Mouse (Mus musculus) embryo, embryonic 10 days (tissue): Measurements from ENCODE around the gene Yeats2.
"Not testable (repeated sequence)": the region's sequence is repeated elsewhere in the genome, so short reads cannot be mapped to it uniquely, and the experiment has no call there.

Source experiments
- DNase-seq: peaks from one replicate; pipeline ENCODE4 v3.0.0-alpha.2; 2015; ENCODE audit warnings: low spot score

Yeats2 gene

GRCm38 (mm10) chr16:20140772-20141531 lies at the start of gene Yeats2:
Gene Yeats2, plus strand, starts transcription at chr16:20141063.
- DNase-seq = peak; percentile 88

- DNase-seq = peak; percentile 28
Observed at GRCm38 (mm10) chr16:20095966-20096365, 44.9 kb upstream of the Yeats2 start.

GRCm38 (mm10) chr16:20097069-20097710 lies 43.7 kb upstream of the Yeats2 start, which contains the start of gene Klhl24:
Gene Klhl24, plus strand, starts transcription at chr16:20097542.
- DNase-seq = peak; percentile 96

GRCm38 (mm10) chr16:20097711-20098374 lies 43.0 kb upstream of the Yeats2 start:
- DNase-seq = peak; percentile 92

- no peak for DNase-seq
Observed at GRCm38 (mm10) chr16:20098375-20098727, 42.5 kb upstream of the Yeats2 start.

GRCm38 (mm10) chr16:20098866-20099629 lies 41.8 kb upstream of the Yeats2 start:
- DNase-seq = no peak

- no peak for DNase-seq
Observed at GRCm38 (mm10) chr16:20106996-20107395, 33.9 kb upstream of the Yeats2 start.

- no peak for DNase-seq
Observed at GRCm38 (mm10) chr16:20108961-20109360, 31.9 kb upstream of the Yeats2 start.

- DNase-seq = no peak
Observed at GRCm38 (mm10) chr16:20112649-20113048, 28.2 kb upstream of the Yeats2 start.

- DNase-seq = no peak
Observed at GRCm38 (mm10) chr16:20116069-20116468, 24.8 kb upstream of the Yeats2 start.

- DNase-seq = not testable (repeated sequence)
Observed at GRCm38 (mm10) chr16:20126319-20126883, 14.5 kb upstream of the Yeats2 start.

- no peak for DNase-seq
Observed at GRCm38 (mm10) chr16:20130397-20130796, 10.5 kb upstream of the Yeats2 start.

GRCm38 (mm10) chr16:20144568-20144967 lies 3.7 kb downstream of the Yeats2 start:
- no peak for DNase-seq

GRCm38 (mm10) chr16:20151991-20152390 lies 11.1 kb downstream of the Yeats2 start:
- DNase-seq = no peak

- no peak for DNase-seq
Observed at GRCm38 (mm10) chr16:20153742-20154141, 12.9 kb downstream of the Yeats2 start.

GRCm38 (mm10) chr16:20160130-20160529 lies 19.3 kb downstream of the Yeats2 start:
- DNase-seq = no peak

- DNase-seq = no peak
Observed at GRCm38 (mm10) chr16:20169071-20169470, 28.2 kb downstream of the Yeats2 start.

GRCm38 (mm10) chr16:20169471-20170106 lies 28.7 kb downstream of the Yeats2 start:
- peak; percentile 17 for DNase-seq

GRCm38 (mm10) chr16:20179406-20180175 lies 38.7 kb downstream of the Yeats2 start:
- no peak for DNase-seq

- DNase-seq = no peak
Observed at GRCm38 (mm10) chr16:20185368-20185767, 44.5 kb downstream of the Yeats2 start.
